Mouse (Mus musculus): ENCODE measurements around the gene Tex2. TPM values are rescaled to one million over a fixed set of nuclear protein-coding genes. Genes with fewer than 3 reads are reported as not detected.

The Tex2 gene
- polyA plus RNA-seq, 1 experiment from 2014 or later, result 11.2 TPM

- Histone ChIP-seq H3K27ac (ENCODE audit: low read depth, low read length) (no peak overlapping the region), H3K36me3 (ENCODE audit: control insufficient read depth, insufficient read depth, low read length) (no peaks in the 10 kb centered on the region), H3K4me3 (ENCODE audit: low read depth, low read length) (no peak overlapping the region), H3K27me3 (ENCODE audit: control insufficient read depth, insufficient read depth, low read length) (no peaks in the 10 kb centered on the region), H3K4me1 (replicated peaks; ENCODE audit: control insufficient read depth, insufficient read depth, low read length) (no peaks in the 10 kb centered on the region), H3K9ac (ENCODE audit: low read depth, low read length) (no peak overlapping the region), H3K4me2 (replicated peaks; ENCODE audit: low read depth, low read length) (no peak overlapping the region), H3K9me3 (ENCODE audit: control insufficient read depth, low read length) (no peaks in the 10 kb centered on the region)
- WGBS, result 46% methylated on average over 9 of the region's 9 CpGs
- no peak for DNase-seq (ENCODE audit: low spot score)
- no peak for ATAC-seq (ENCODE audit: low FRiP score)
Observed at GRCm38 (mm10) chr11:106532248-106532790, 80.9 kb downstream of the Tex2 start.

- WGBS, result 77% methylated on average over 5 of the region's 5 CpGs
Observed at GRCm38 (mm10) chr11:106529786-106530185, 83.4 kb downstream of the Tex2 start.

GRCm38 (mm10) chr11:106529113-106529512, 84.1 kb downstream of the Tex2 start:
- 80% methylated on average over 4 of the region's 4 CpGs for WGBS
- Histone ChIP-seq H3K9ac (ENCODE audit: low read depth, low read length) (no peak overlapping the region), H3K4me1 (replicated peaks; ENCODE audit: control insufficient read depth, insufficient read depth, low read length) (peaks cover 4% of the 10 kb centered on the region; the same call in 1 of the 2 replicates), H3K27me3 (ENCODE audit: control insufficient read depth, insufficient read depth, low read length) (no peaks in the 10 kb centered on the region), H3K36me3 (ENCODE audit: control insufficient read depth, insufficient read depth, low read length) (no peaks in the 10 kb centered on the region), H3K27ac (ENCODE audit: low read depth, low read length) (no peak overlapping the region), H3K9me3 (ENCODE audit: control insufficient read depth, low read length) (no peaks in the 10 kb centered on the region), H3K4me3 (ENCODE audit: low read depth, low read length) (no peak overlapping the region), H3K4me2 (replicated peaks; ENCODE audit: low read depth, low read length) (no peak overlapping the region)
- ATAC-seq (ENCODE audit: low FRiP score), result no peak
- DNase-seq (ENCODE audit: low spot score), result no peak

More at GRCm38 (mm10) chr11:106529786-106530185, 83.4 kb downstream of the Tex2 start:
- H3K27ac ChIP-seq (ENCODE audit: low read depth, low read length), result no peak overlapping the region
- H3K4me1 ChIP-seq (replicated peaks; ENCODE audit: control insufficient read depth, insufficient read depth, low read length), result peaks cover 4% of the 10 kb centered on the region; the same call in 1 of the 2 replicates
- no peaks in the 10 kb centered on the region for H3K9me3 ChIP-seq (ENCODE audit: control insufficient read depth, low read length)
- ATAC-seq (ENCODE audit: low FRiP score) (no peak), DNase-seq (ENCODE audit: low spot score) (no peak)
- H3K36me3 ChIP-seq (ENCODE audit: control insufficient read depth, insufficient read depth, low read length), result no peaks in the 10 kb centered on the region
- H3K4me2 ChIP-seq (replicated peaks; ENCODE audit: low read depth, low read length), result no peak overlapping the region
- H3K27me3 ChIP-seq (ENCODE audit: control insufficient read depth, insufficient read depth, low read length), result no peaks in the 10 kb centered on the region
- H3K9ac ChIP-seq (ENCODE audit: low read depth, low read length), result no peak overlapping the region
- no peak overlapping the region for H3K4me3 ChIP-seq (ENCODE audit: low read depth, low read length)

- Histone ChIP-seq H3K36me3 (ENCODE audit: control insufficient read depth, insufficient read depth, low read length) (no peaks in the 10 kb centered on the region), H3K27me3 (ENCODE audit: control insufficient read depth, insufficient read depth, low read length) (no peaks in the 10 kb centered on the region), H3K27ac (ENCODE audit: low read depth, low read length) (no peak overlapping the region), H3K4me1 (replicated peaks; ENCODE audit: control insufficient read depth, insufficient read depth, low read length) (peaks cover 4% of the 10 kb centered on the region; the same call in 1 of the 2 replicates), H3K4me2 (replicated peaks; ENCODE audit: low read depth, low read length) (no peak overlapping the region), H3K9me3 (ENCODE audit: control insufficient read depth, low read length) (no peaks in the 10 kb centered on the region), H3K4me3 (ENCODE audit: low read depth, low read length) (no peak overlapping the region), H3K9ac (ENCODE audit: low read depth, low read length) (no peak overlapping the region)
- DNase-seq (ENCODE audit: low spot score), result no peak
- ATAC-seq (ENCODE audit: low FRiP score), result no peak
- 41% methylated on average over 1 of the region's 1 CpGs for WGBS
Observed at GRCm38 (mm10) chr11:106527926-106528325, 85.3 kb downstream of the Tex2 start.

- H3K9ac ChIP-seq (ENCODE audit: low read depth, low read length), result no peak overlapping the region
- ATAC-seq (ENCODE audit: low FRiP score) (no peak), DNase-seq (ENCODE audit: low spot score) (no peak)
- H3K36me3 ChIP-seq (ENCODE audit: control insufficient read depth, insufficient read depth, low read length), result no peaks in the 10 kb centered on the region
- H3K4me1 ChIP-seq (replicated peaks; ENCODE audit: control insufficient read depth, insufficient read depth, low read length), result peaks cover 4% of the 10 kb centered on the region; the same call in 1 of the 2 replicates
- no peak overlapping the region for H3K27ac ChIP-seq (ENCODE audit: low read depth, low read length)
- no peak overlapping the region for H3K4me2 ChIP-seq (replicated peaks; ENCODE audit: low read depth, low read length)
- no peaks in the 10 kb centered on the region for H3K9me3 ChIP-seq (ENCODE audit: control insufficient read depth, low read length)
- WGBS, result 35% methylated on average over 10 of the region's 10 CpGs
- H3K4me3 ChIP-seq (ENCODE audit: low read depth, low read length), result no peak overlapping the region
- no peaks in the 10 kb centered on the region for H3K27me3 ChIP-seq (ENCODE audit: control insufficient read depth, insufficient read depth, low read length)
Observed at GRCm38 (mm10) chr11:106527147-106527821, 85.9 kb downstream of the Tex2 start.

GRCm38 (mm10) chr11:106522538-106522937, 90.7 kb downstream of the Tex2 start:
- 59% methylated on average over 3 of the region's 3 CpGs for WGBS
- no peak for DNase-seq (ENCODE audit: low spot score)
- H3K36me3 ChIP-seq (ENCODE audit: control insufficient read depth, insufficient read depth, low read length), result no peaks in the 10 kb centered on the region
- no peak overlapping the region for H3K9ac ChIP-seq (ENCODE audit: low read depth, low read length)
- no peak overlapping the region for H3K4me3 ChIP-seq (ENCODE audit: low read depth, low read length)
- H3K4me1 ChIP-seq (replicated peaks; ENCODE audit: control insufficient read depth, insufficient read depth, low read length), result peaks cover 11% of the 10 kb centered on the region
- no peaks in the 10 kb centered on the region for H3K9me3 ChIP-seq (ENCODE audit: control insufficient read depth, low read length)
- no peak overlapping the region for H3K4me2 ChIP-seq (replicated peaks; ENCODE audit: low read depth, low read length)
- ATAC-seq (ENCODE audit: low FRiP score), result no peak
- H3K27me3 ChIP-seq (ENCODE audit: control insufficient read depth, insufficient read depth, low read length), result no peaks in the 10 kb centered on the region
- H3K27ac ChIP-seq (ENCODE audit: low read depth, low read length), result no peak overlapping the region

- H3K4me2 ChIP-seq (replicated peaks; ENCODE audit: low read depth, low read length), result no peak overlapping the region
- H3K36me3 ChIP-seq (ENCODE audit: control insufficient read depth, insufficient read depth, low read length), result no peaks in the 10 kb centered on the region
- 48% methylated on average over 4 of the region's 4 CpGs for WGBS
- H3K9me3 ChIP-seq (ENCODE audit: control insufficient read depth, low read length), result no peaks in the 10 kb centered on the region
- no peaks in the 10 kb centered on the region for H3K27me3 ChIP-seq (ENCODE audit: control insufficient read depth, insufficient read depth, low read length)
- H3K4me3 ChIP-seq (ENCODE audit: low read depth, low read length), result no peak overlapping the region
- no peak for DNase-seq (ENCODE audit: low spot score)
- ATAC-seq (ENCODE audit: low FRiP score), result no peak
- H3K9ac ChIP-seq (ENCODE audit: low read depth, low read length), result no peak overlapping the region
- peaks cover 7% of the 10 kb centered on the region; the same call in 1 of the 2 replicates for H3K4me1 ChIP-seq (replicated peaks; ENCODE audit: control insufficient read depth, insufficient read depth, low read length)
- no peak overlapping the region for H3K27ac ChIP-seq (ENCODE audit: low read depth, low read length)
Observed at GRCm38 (mm10) chr11:106521612-106522011, 91.6 kb downstream of the Tex2 start.

- no peak for DNase-seq (ENCODE audit: low spot score)
- ATAC-seq (ENCODE audit: low FRiP score), result no peak
- Histone ChIP-seq H3K27me3 (ENCODE audit: control insufficient read depth, insufficient read depth, low read length) (no peaks in the 10 kb centered on the region), H3K27ac (ENCODE audit: low read depth, low read length) (no peak overlapping the region), H3K4me2 (replicated peaks; ENCODE audit: low read depth, low read length) (no peak overlapping the region), H3K9ac (ENCODE audit: low read depth, low read length) (no peak overlapping the region), H3K4me3 (ENCODE audit: low read depth, low read length) (no peak overlapping the region), H3K9me3 (ENCODE audit: control insufficient read depth, low read length) (no peaks in the 10 kb centered on the region), H3K4me1 (replicated peaks; ENCODE audit: control insufficient read depth, insufficient read depth, low read length) (peaks cover 7% of the 10 kb centered on the region; the same call in 1 of the 2 replicates), H3K36me3 (ENCODE audit: control insufficient read depth, insufficient read depth, low read length) (no peaks in the 10 kb centered on the region)
- WGBS, result 26% methylated on average over 3 of the region's 3 CpGs
Observed at GRCm38 (mm10) chr11:106520404-106520803, 92.8 kb downstream of the Tex2 start.

- Histone ChIP-seq H3K4me1 (replicated peaks; ENCODE audit: control insufficient read depth, insufficient read depth, low read length) (peaks cover 7% of the 10 kb centered on the region; the same call in 1 of the 2 replicates), H3K9me3 (ENCODE audit: control insufficient read depth, low read length) (no peaks in the 10 kb centered on the region), H3K27me3 (ENCODE audit: control insufficient read depth, insufficient read depth, low read length) (no peaks in the 10 kb centered on the region), H3K4me3 (ENCODE audit: low read depth, low read length) (no peak overlapping the region), H3K27ac (ENCODE audit: low read depth, low read length) (no peak overlapping the region), H3K4me2 (replicated peaks; ENCODE audit: low read depth, low read length) (no peak overlapping the region), H3K36me3 (ENCODE audit: control insufficient read depth, insufficient read depth, low read length) (no peaks in the 10 kb centered on the region), H3K9ac (ENCODE audit: low read depth, low read length) (no peak overlapping the region)
- DNase-seq (ENCODE audit: low spot score) (no peak), ATAC-seq (ENCODE audit: low FRiP score) (no peak)
- WGBS, result 42% methylated on average over 4 of the region's 4 CpGs
Observed at GRCm38 (mm10) chr11:106519519-106519918, 93.7 kb downstream of the Tex2 start.

All from hindbrain, embryonic 11.5 days (tissue).